Comparison of ENCODE assay signal across 8 mouse cellular contexts in the genomic region with DNA sequence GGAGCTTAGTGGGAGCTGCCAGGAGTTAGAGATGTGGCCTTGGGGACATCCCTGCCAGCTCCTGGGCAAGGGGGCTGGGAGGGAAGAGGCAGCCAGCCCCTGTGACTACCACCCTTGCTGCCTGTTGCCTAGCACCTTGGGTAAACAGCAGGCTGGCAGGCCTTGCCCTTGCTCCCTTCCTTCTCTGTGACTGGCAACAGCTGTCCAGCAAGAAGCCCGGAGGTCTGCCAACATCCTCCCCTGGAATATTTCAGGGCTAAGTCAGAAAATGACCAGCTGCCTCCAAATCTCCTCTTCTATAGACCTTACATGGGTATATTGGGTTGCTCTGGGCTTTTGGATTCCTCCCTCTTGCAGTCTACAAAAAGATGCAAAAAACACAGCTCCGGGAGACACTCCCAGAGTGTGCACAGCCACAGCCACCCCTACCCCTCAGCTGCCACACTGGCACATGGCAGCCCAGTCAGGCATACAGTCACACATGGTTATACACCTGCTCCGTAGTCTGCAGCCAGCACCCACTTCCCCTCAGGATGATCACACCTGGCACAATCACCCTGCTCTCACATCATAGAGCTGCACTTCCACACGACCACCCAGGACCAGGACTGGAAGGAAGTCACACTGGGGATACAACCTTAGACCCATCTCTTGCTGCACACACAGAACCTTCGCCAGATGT. TPM values are rescaled to one million over a fixed set of nuclear protein-coding genes. Genes with fewer than 3 reads are reported as not detected.
DNase-seq lines count a peak whose midpoint lies in the region; ATAC-seq and TF ChIP-seq lines count a peak whose summit lies in the region.

No protein-coding gene starts in this region.

- no peak for ATAC-seq in forebrain, embryonic 13.5 days
- no peak for ATAC-seq in hindbrain, embryonic 13.5 days (ENCODE audit: low FRiP score)

- H3ac ChIP-seq in myocyte (ENCODE audit: control insufficient read depth, insufficient read length) = no peak overlapping the region

- H3K27me3 ChIP-seq in forebrain, embryonic 13.5 days = peaks cover 24% of the 10 kb centered on the region
- peaks cover 30% of the 10 kb centered on the region for H3K27me3 ChIP-seq in hindbrain, embryonic 13.5 days
- no peaks in the 10 kb centered on the region for H3K27me3 ChIP-seq in myocyte (ENCODE audit: control insufficient read depth, insufficient read depth, insufficient read length)

- H3K4me3 ChIP-seq in gastrocnemius, adult 2 months = peak overlapping the region; percentile 78
- 0 out of 2 replicates have a peak overlapping the region, but pooled peaks have one; percentile 47 for H3K4me3 ChIP-seq in forebrain, embryonic 13.5 days
- H3K4me3 ChIP-seq in hindbrain, embryonic 13.5 days = peak overlapping the region; percentile 51
- peak overlapping the region; percentile 48 for H3K4me3 ChIP-seq in myocyte

- intact Hi-C loops in gastrocnemius, adult 2 months (cut with DNase I) = no loop called here

- no peaks in the 10 kb centered on the region for H3K36me3 ChIP-seq in forebrain, embryonic 13.5 days (ENCODE audit: poor library complexity, severe bottlenecking)
- H3K36me3 ChIP-seq in hindbrain, embryonic 13.5 days = no peaks in the 10 kb centered on the region
- H3K36me3 ChIP-seq in myocyte (ENCODE audit: control insufficient read depth, insufficient read depth) = no peaks in the 10 kb centered on the region

- peak; percentile 42 for TF ChIP-seq POLR2A in myocyte (IDR thresholded peaks at IDR 0.05; ENCODE audit: insufficient read length, low read depth)

- H3K9me3 ChIP-seq in forebrain, embryonic 13.5 days (replicated peaks) = no peaks in the 10 kb centered on the region
- H3K9me3 ChIP-seq in hindbrain, embryonic 13.5 days = no peaks in the 10 kb centered on the region

- peak overlapping the region; percentile 98 for H3K27ac ChIP-seq in gastrocnemius, adult 2 months
- H3K27ac ChIP-seq in forebrain, embryonic 13.5 days = no peak overlapping the region
- H3K27ac ChIP-seq in hindbrain, embryonic 13.5 days = no peak overlapping the region; the same call in 1 of the 2 replicates

- H3K4me2 ChIP-seq in forebrain, embryonic 13.5 days = peak overlapping the region; percentile 89
- peak overlapping the region; percentile 88 for H3K4me2 ChIP-seq in hindbrain, embryonic 13.5 days
- peak overlapping the region; percentile 98 for H3K4me2 ChIP-seq in myocyte (ENCODE audit: low read depth)

- peaks cover 18% of the 10 kb centered on the region for H3K4me1 ChIP-seq in forebrain, embryonic 13.5 days
- H3K4me1 ChIP-seq in hindbrain, embryonic 13.5 days (replicated peaks) = peaks cover 22% of the 10 kb centered on the region

- peaks cover 30% of the 10 kb centered on the region for H3K79me2 ChIP-seq in myocyte (ENCODE audit: control insufficient read depth, insufficient read depth)

- WGBS in forebrain, embryonic 13.5 days = 63% methylated on average over 5 of the region's 5 CpGs
- 69% methylated on average over 5 of the region's 5 CpGs for WGBS in hindbrain, embryonic 13.5 days

- peak; percentile 61 for DNase-seq in gastrocnemius, adult 2 months
- no peak for DNase-seq in gastrocnemius, adult 18-20 months (ENCODE audit: low spot score)
- DNase-seq in layer of hippocampus, adult 8-10 months (ENCODE audit: low spot score in 2 of 2) = no peak
- no peak for DNase-seq in left cerebral cortex, adult 18-20 months (ENCODE audit: low spot score in 2 of 2)
- DNase-seq in layer of hippocampus, postnatal 36 days = no peak

- TF ChIP-seq CTCF in gastrocnemius, adult 2 months (IDR thresholded peaks at IDR 0.05) = no peak

- H3K9ac ChIP-seq in forebrain, embryonic 13.5 days = no peak overlapping the region
- H3K9ac ChIP-seq in hindbrain, embryonic 13.5 days = 0 out of 2 replicates have a peak overlapping the region, but pooled peaks have one; percentile 75

TF ChIP-seq in myocyte, 11 proteins besides CTCF, POLR2A, EP300 and RAD21:
- TF ChIP-seq MYOD1 (IDR thresholded peaks at IDR 0.05; ENCODE audit: control insufficient read depth in 1 of 3, insufficient read length in 2 of 3, low read depth in 2 of 3) (peak; percentile 28 to 97 (median 93)), MYOG (IDR thresholded peaks at IDR 0.05; ENCODE audit: control insufficient read depth in 1 of 3, insufficient read depth in 1 of 3, insufficient read length in 2 of 3, low read depth in 2 of 3) (peak; percentile 70 to 99 (median 96)), REST (IDR thresholded peaks at IDR 0.05; ENCODE audit: insufficient read depth, insufficient read length) (no peak), CEBPB (IDR thresholded peaks at IDR 0.05; ENCODE audit: insufficient read depth, poor library complexity, severe bottlenecking) (no peak), POLR2AphosphoS2 (IDR thresholded peaks at IDR 0.05; ENCODE audit: insufficient read length, low read depth) (peak; percentile 25), TCF12 (IDR thresholded peaks at IDR 0.05; ENCODE audit: insufficient read depth, poor library complexity, severe bottlenecking) (peak; percentile 76), SRF (IDR thresholded peaks at IDR 0.05; ENCODE audit: control insufficient read depth, insufficient read length, low read depth) (peak; percentile 76), MAX (IDR thresholded peaks at IDR 0.05; ENCODE audit: low read depth) (no peak), TCF3 (IDR thresholded peaks at IDR 0.05; ENCODE audit: insufficient read length, low read depth) (peak; percentile 98)

RNA-seq across cellular contexts. Expression of a gene that starts 1.3 kb away (rescaled TPM):
- total RNA-seq in gastrocnemius, adult 2 months (2021) = 10 to 100 TPM; 39.9 to 46.5 TPM
- total RNA-seq in gastrocnemius, adult 18-20 months (2021) = 10 to 100 TPM; 49.2 to 49.5 TPM
- polyA plus RNA-seq in forebrain, embryonic 13.5 days (2015; fragmentation: Nextera tagmentation; extraction: Ambion mirVana) = 0.18 and 0.19 TPM in 2 replicates
- 1.1 and 1.4 TPM in 2 replicates for polyA plus RNA-seq in hindbrain, embryonic 13.5 days (2015; fragmentation: Nextera tagmentation; extraction: Ambion mirVana)
- 51.1 TPM for polyA plus RNA-seq in myocyte (2012; fragmentation: generic; extraction: Trizol)
- 1 to 10 TPM in 3 of 4 experiments, under 1 TPM in 1; 0.63 to 2.2 (median 1.1) TPM for total RNA-seq in layer of hippocampus, adult 8-10 months (2022)
- total RNA-seq in left cerebral cortex, adult 18-20 months (2021) = 1 to 10 TPM; 1.9 to 2.5 TPM
- total RNA-seq in layer of hippocampus, postnatal 36 days (2021) = 1 to 10 TPM in 1 of 2 experiments, under 1 TPM in 1; 0.56 to 1.1 TPM

RNA-seq across cellular contexts. Expression of a gene that starts 24.9 kb away (rescaled TPM):
- 1 to 10 TPM; 2.0 to 2.1 TPM for total RNA-seq in gastrocnemius, adult 2 months (2021)
- 1 to 10 TPM; 1.4 to 1.8 TPM for total RNA-seq in gastrocnemius, adult 18-20 months (2021)
- polyA plus RNA-seq in forebrain, embryonic 13.5 days (2015; fragmentation: Nextera tagmentation; extraction: Ambion mirVana) = 3.7 and 3.8 TPM in 2 replicates
- 5.3 and 5.4 TPM in 2 replicates for polyA plus RNA-seq in hindbrain, embryonic 13.5 days (2015; fragmentation: Nextera tagmentation; extraction: Ambion mirVana)
- polyA plus RNA-seq in myocyte (2012; fragmentation: generic; extraction: Trizol) = 25.4 TPM
- total RNA-seq in layer of hippocampus, adult 8-10 months (2022) = 10 to 100 TPM; 10.1 to 12.6 (median 11.4) TPM
- total RNA-seq in left cerebral cortex, adult 18-20 months (2021) = 10 to 100 TPM; 23.1 to 24.0 TPM
- 1 to 10 TPM; 5.8 TPM for total RNA-seq in layer of hippocampus, postnatal 36 days (2021)

RNA-seq across cellular contexts. Expression of a gene that starts 49.0 kb away (rescaled TPM):
- 10 to 100 TPM; 38.5 to 46.9 TPM for total RNA-seq in gastrocnemius, adult 2 months (2021)
- total RNA-seq in gastrocnemius, adult 18-20 months (2021) = 10 to 100 TPM; 34.6 to 45.1 TPM
- polyA plus RNA-seq in forebrain, embryonic 13.5 days (2015; fragmentation: Nextera tagmentation; extraction: Ambion mirVana) = 534 and 564 TPM in 2 replicates
- 366 and 373 TPM in 2 replicates for polyA plus RNA-seq in hindbrain, embryonic 13.5 days (2015; fragmentation: Nextera tagmentation; extraction: Ambion mirVana)
- polyA plus RNA-seq in myocyte (2012; fragmentation: generic; extraction: Trizol) = 137 TPM
- 100 to 1,000 TPM; 114 to 129 (median 116) TPM for total RNA-seq in layer of hippocampus, adult 8-10 months (2022)
- 100 to 1,000 TPM; 122 to 129 TPM for total RNA-seq in left cerebral cortex, adult 18-20 months (2021)
- total RNA-seq in layer of hippocampus, postnatal 36 days (2021) = 100 to 1,000 TPM; 123 to 129 TPM

RNA-seq across cellular contexts. Expression of a gene that starts 49.4 kb away (rescaled TPM):
- 10 to 100 TPM; 24.8 to 28.9 TPM for total RNA-seq in gastrocnemius, adult 2 months (2021)
- total RNA-seq in gastrocnemius, adult 18-20 months (2021) = 10 to 100 TPM; 24.9 to 30.2 TPM
- 33.8 and 36.2 TPM in 2 replicates for polyA plus RNA-seq in forebrain, embryonic 13.5 days (2015; fragmentation: Nextera tagmentation; extraction: Ambion mirVana)
- polyA plus RNA-seq in hindbrain, embryonic 13.5 days (2015; fragmentation: Nextera tagmentation; extraction: Ambion mirVana) = 26.8 and 28.8 TPM in 2 replicates
- 34.5 TPM for polyA plus RNA-seq in myocyte (2012; fragmentation: generic; extraction: Trizol)
- 10 to 100 TPM; 30.7 to 32.4 (median 31.6) TPM for total RNA-seq in layer of hippocampus, adult 8-10 months (2022)
- 10 to 100 TPM; 28.5 to 31.9 TPM for total RNA-seq in left cerebral cortex, adult 18-20 months (2021)
- 10 to 100 TPM; 29.4 to 35.8 TPM for total RNA-seq in layer of hippocampus, postnatal 36 days (2021)

Comparison
In these comparisons a context has a peak if more than half of its experiments do, and no peak if none do; other contexts are left out.
1. RNA of a gene that starts 1.3 kb away (total RNA-seq): 49.2 to 49.5 TPM in gastrocnemius, adult 18-20 months and 39.9 to 46.5 TPM in gastrocnemius, adult 2 months; 1.9 to 2.5 TPM in left cerebral cortex, adult 18-20 months, 0.63 to 2.2 TPM in layer of hippocampus, adult 8-10 months and 0.56 to 1.1 TPM in layer of hippocampus, postnatal 36 days; every median in the first group is over 10 times any median in the second.
2. Peak in every context shown above with its lines, with median percentiles within 50 percentile points of each other: H3K4me3 ChIP-seq and H3K4me2 ChIP-seq.